Mouse (Mus musculus): ENCODE measurements around the gene Smarcc2. TPM values are rescaled to one million over a fixed set of nuclear protein-coding genes. Genes with fewer than 3 reads are reported as not detected.

Gene Smarcc2
- polyA plus RNA-seq, 1 experiment from 2014 or later, result 40.5 TPM

- peak overlapping the region; percentile 71 for H3K4me3 ChIP-seq (replicated peaks; ENCODE audit: low read depth, low read length)
- no peak for TF ChIP-seq CTCF (IDR thresholded peaks at IDR 0.05; ENCODE audit: low read depth)
- peak overlapping the region; percentile 62 for H3K4me2 ChIP-seq (ENCODE audit: low read length)
- H3K9me3 ChIP-seq (replicated peaks; ENCODE audit: low read length), result no peaks in the 10 kb centered on the region
- H3K27ac ChIP-seq, result peak overlapping the region; percentile 97
- no peaks in the 10 kb centered on the region for H3K27me3 ChIP-seq (ENCODE audit: insufficient read depth, low read length)
- under 1% methylated on average over 12 of the region's 12 CpGs for WGBS
- H3K4me1 ChIP-seq (replicated peaks; ENCODE audit: insufficient read depth, low read length), result peaks cover 26% of the 10 kb centered on the region
- peaks cover 28% of the 10 kb centered on the region for H3K36me3 ChIP-seq (ENCODE audit: insufficient read depth, low read length)
- ATAC-seq (replicated peaks; ENCODE audit: low FRiP score, low read depth), result peak; percentile 26
- DNase-seq (ENCODE audit: low spot score), result no peak
- peak overlapping the region; percentile 67 for H3K9ac ChIP-seq (ENCODE audit: low read depth, low read length)
Measured at GRCm38 (mm10) chr10:128493319-128493694, 34.3 kb downstream of the Smarcc2 start.

- H3K36me3 ChIP-seq (ENCODE audit: insufficient read depth, low read length), result peaks cover 21% of the 10 kb centered on the region
- WGBS, result 0% methylated on average over 45 of the region's 45 CpGs
- TF ChIP-seq CTCF (IDR thresholded peaks at IDR 0.05; ENCODE audit: low read depth), result peak; percentile 74
Measured at GRCm38 (mm10) chr10:128493695-128494666, 34.9 kb downstream of the Smarcc2 start, which contains the start of gene Myl6. Gene Myl6 (minus strand): TSS chr10:128494145.

GRCm38 (mm10) chr10:128494667-128495245 lies 35.7 kb downstream of the Smarcc2 start:
- Histone ChIP-seq H3K27me3 (ENCODE audit: insufficient read depth, low read length) (no peaks in the 10 kb centered on the region), H3K4me1 (replicated peaks; ENCODE audit: insufficient read depth, low read length) (peaks cover 26% of the 10 kb centered on the region), H3K36me3 (ENCODE audit: insufficient read depth, low read length) (peaks cover 14% of the 10 kb centered on the region; the same call in 1 of the 2 replicates), H3K9me3 (replicated peaks; ENCODE audit: low read length) (no peaks in the 10 kb centered on the region), H3K27ac (peak overlapping the region; percentile 97), H3K4me3 (replicated peaks; ENCODE audit: low read depth, low read length) (peak overlapping the region; percentile 71), H3K9ac (ENCODE audit: low read depth, low read length) (peak overlapping the region; percentile 67), H3K4me2 (ENCODE audit: low read length) (peak overlapping the region; percentile 62)
- 49% methylated on average over 11 of the region's 11 CpGs for WGBS
- no peak for DNase-seq (ENCODE audit: low spot score)
- TF ChIP-seq CTCF (IDR thresholded peaks at IDR 0.05; ENCODE audit: low read depth), result no peak
- no peak for ATAC-seq (replicated peaks; ENCODE audit: low FRiP score, low read depth)

More at GRCm38 (mm10) chr10:128493695-128494666, 34.9 kb downstream of the Smarcc2 start, which contains the start of gene Myl6:
- Histone ChIP-seq H3K4me3 (replicated peaks; ENCODE audit: low read depth, low read length) (peak within 1 kb of the TSS; percentile 71), H3K27me3 (ENCODE audit: insufficient read depth, low read length) (no peaks in the 10 kb centered on the region), H3K4me2 (ENCODE audit: low read length) (peak within 1 kb of the TSS; percentile 62), H3K9ac (ENCODE audit: low read depth, low read length) (peak within 1 kb of the TSS; percentile 67), H3K4me1 (replicated peaks; ENCODE audit: insufficient read depth, low read length) (peaks cover 26% of the 10 kb centered on the region), H3K9me3 (replicated peaks; ENCODE audit: low read length) (no peaks in the 10 kb centered on the region), H3K27ac (peak within 1 kb of the TSS; percentile 97)
- ATAC-seq (replicated peaks; ENCODE audit: low FRiP score, low read depth) (peak; percentile 90), DNase-seq (ENCODE audit: low spot score) (peak; percentile 99)

GRCm38 (mm10) chr10:128495270-128495669 lies 36.2 kb downstream of the Smarcc2 start:
- ATAC-seq (replicated peaks; ENCODE audit: low FRiP score, low read depth), result no peak
- Histone ChIP-seq H3K9me3 (replicated peaks; ENCODE audit: low read length) (no peaks in the 10 kb centered on the region), H3K36me3 (ENCODE audit: insufficient read depth, low read length) (peaks cover 10% of the 10 kb centered on the region; the same call in 1 of the 2 replicates), H3K9ac (ENCODE audit: low read depth, low read length) (peak overlapping the region; percentile 67; the same call in 1 of the 2 replicates), H3K4me2 (ENCODE audit: low read length) (peak overlapping the region; percentile 62), H3K4me3 (replicated peaks; ENCODE audit: low read depth, low read length) (no peak overlapping the region), H3K27me3 (ENCODE audit: insufficient read depth, low read length) (no peaks in the 10 kb centered on the region), H3K27ac (0 out of 2 replicates have a peak overlapping the region, but pooled peaks have one; percentile 97), H3K4me1 (replicated peaks; ENCODE audit: insufficient read depth, low read length) (peaks cover 26% of the 10 kb centered on the region)
- 82% methylated on average over 2 of the region's 2 CpGs for WGBS
- no peak for DNase-seq (ENCODE audit: low spot score)
- TF ChIP-seq CTCF (IDR thresholded peaks at IDR 0.05; ENCODE audit: low read depth), result peak; percentile 16; the same call in 1 of the 2 replicates

GRCm38 (mm10) chr10:128495903-128496302 lies 36.9 kb downstream of the Smarcc2 start:
- Histone ChIP-seq H3K27me3 (ENCODE audit: insufficient read depth, low read length) (no peaks in the 10 kb centered on the region), H3K9me3 (replicated peaks; ENCODE audit: low read length) (no peaks in the 10 kb centered on the region), H3K4me1 (replicated peaks; ENCODE audit: insufficient read depth, low read length) (peaks cover 26% of the 10 kb centered on the region), H3K4me2 (ENCODE audit: low read length) (no peak overlapping the region), H3K36me3 (ENCODE audit: insufficient read depth, low read length) (peaks cover 5% of the 10 kb centered on the region; the same call in 1 of the 2 replicates), H3K27ac (no peak overlapping the region), H3K4me3 (replicated peaks; ENCODE audit: low read depth, low read length) (no peak overlapping the region), H3K9ac (ENCODE audit: low read depth, low read length) (0 out of 2 replicates have a peak overlapping the region, but pooled peaks have one; percentile 24)
- WGBS, result 72% methylated on average over 4 of the region's 4 CpGs
- no peak for ATAC-seq (replicated peaks; ENCODE audit: low FRiP score, low read depth)
- no peak for TF ChIP-seq CTCF (IDR thresholded peaks at IDR 0.05; ENCODE audit: low read depth)
- DNase-seq (ENCODE audit: low spot score), result no peak

GRCm38 (mm10) chr10:128496509-128497077 lies 37.5 kb downstream of the Smarcc2 start:
- H3K4me1 ChIP-seq (replicated peaks; ENCODE audit: insufficient read depth, low read length), result peaks cover 19% of the 10 kb centered on the region; the same call in 1 of the 2 replicates
- no peaks in the 10 kb centered on the region for H3K36me3 ChIP-seq (ENCODE audit: insufficient read depth, low read length)
- no peak for ATAC-seq (replicated peaks; ENCODE audit: low FRiP score, low read depth)
- H3K9me3 ChIP-seq (replicated peaks; ENCODE audit: low read length), result no peaks in the 10 kb centered on the region
- no peak overlapping the region for H3K4me3 ChIP-seq (replicated peaks; ENCODE audit: low read depth, low read length)
- H3K27ac ChIP-seq, result no peak overlapping the region
- 0 out of 2 replicates have a peak overlapping the region, but pooled peaks have one; percentile 24 for H3K9ac ChIP-seq (ENCODE audit: low read depth, low read length)
- no peak for DNase-seq (ENCODE audit: low spot score)
- 40% methylated on average over 6 of the region's 6 CpGs for WGBS
- TF ChIP-seq CTCF (IDR thresholded peaks at IDR 0.05; ENCODE audit: low read depth), result no peak
- H3K4me2 ChIP-seq (ENCODE audit: low read length), result no peak overlapping the region
- H3K27me3 ChIP-seq (ENCODE audit: insufficient read depth, low read length), result no peaks in the 10 kb centered on the region
